Mouse (Mus musculus) heart, postnatal 14 days (tissue): ENCODE measurements around the gene Gse1. TPM values are rescaled to one million over a fixed set of nuclear protein-coding genes. Genes with fewer than 3 reads are reported as not detected.

Experiments used
- DNase-seq, 2 experiments: peaks; one replicate each; pipeline ENCODE4 v3.0.0; 2021 to 2022
- intact Hi-C: fragments of 180-260 bp; cut with DNase I; formaldehyde crosslinking; loops from one replicate; pipeline ENCODE4 v1.15.1; 2025
- total RNA-seq, 2 experiments: library from RNA; stranded (reverse); gene quantifications; 2 replicates each; pipeline ENCODE4 v1.2.3; 2021

The Gse1 gene
- total RNA-seq, 2 experiments from 2014 or later = 29.0 to 33.1 TPM

GRCm38 (mm10) chr8:120292316-120293107, 64.3 kb downstream of the Gse1 start:
- DNase-seq = peak in 1 of 2 experiments; percentile 47
- intact Hi-C loops = no loop called here

GRCm38 (mm10) chr8:120293421-120294357, 65.4 kb downstream of the Gse1 start:
- no peak for DNase-seq
- intact Hi-C loops = no loop called here

- no peak for DNase-seq
- intact Hi-C loops = no loop called here
These were observed 67.0 kb downstream of the Gse1 start for GRCm38 (mm10) chr8:120294982-120295870.

GRCm38 (mm10) chr8:120297000-120297399, 68.7 kb downstream of the Gse1 start:
- no peak for DNase-seq
- intact Hi-C loops = no loop called here

- intact Hi-C loops = no loop called here
- DNase-seq = no peak
These were observed 70.6 kb downstream of the Gse1 start for GRCm38 (mm10) chr8:120298601-120299532.

- intact Hi-C loops = loop anchor here (2.0 kb wide), 1 partner anchor 18 kb away; no protein-coding TSS in a partner anchor
- peak; percentile 76 to 89 for DNase-seq
These were observed 72.4 kb downstream of the Gse1 start for GRCm38 (mm10) chr8:120300601-120301141.

GRCm38 (mm10) chr8:120302941-120303675, 74.9 kb downstream of the Gse1 start:
- intact Hi-C loops = no loop called here

GRCm38 (mm10) chr8:120304097-120304496, 75.8 kb downstream of the Gse1 start:
- intact Hi-C loops = no loop called here
- no peak for DNase-seq

More at GRCm38 (mm10) chr8:120302941-120303675, 74.9 kb downstream of the Gse1 start:
- no peak for DNase-seq

- no peak for DNase-seq
- intact Hi-C loops = no loop called here
These were observed 77.6 kb downstream of the Gse1 start for GRCm38 (mm10) chr8:120305800-120306385.

- DNase-seq = no peak
- intact Hi-C loops = no loop called here
These were observed 78.8 kb downstream of the Gse1 start for GRCm38 (mm10) chr8:120307103-120307502.

GRCm38 (mm10) chr8:120307528-120307927, 79.3 kb downstream of the Gse1 start:
- intact Hi-C loops = no loop called here
- no peak for DNase-seq

- peak in 1 of 2 experiments; percentile 52 for DNase-seq
- intact Hi-C loops = no loop called here
These were observed 79.9 kb downstream of the Gse1 start for GRCm38 (mm10) chr8:120308131-120308530.

GRCm38 (mm10) chr8:120308553-120308952, 80.3 kb downstream of the Gse1 start:
- intact Hi-C loops = no loop called here
- DNase-seq = peak in 1 of 2 experiments; percentile 63

GRCm38 (mm10) chr8:120309326-120309725, 81.1 kb downstream of the Gse1 start:
- DNase-seq = peak; percentile 70 to 73
- intact Hi-C loops = no loop called here

GRCm38 (mm10) chr8:120310063-120310462, 81.8 kb downstream of the Gse1 start:
- intact Hi-C loops = no loop called here
- no peak for DNase-seq

GRCm38 (mm10) chr8:120312452-120312851, 84.2 kb downstream of the Gse1 start:
- DNase-seq = no peak
- intact Hi-C loops = no loop called here

GRCm38 (mm10) chr8:120313674-120314073, 85.4 kb downstream of the Gse1 start:
- DNase-seq = no peak
- intact Hi-C loops = no loop called here

GRCm38 (mm10) chr8:120314932-120315331, 86.7 kb downstream of the Gse1 start:
- intact Hi-C loops = no loop called here
- DNase-seq = no peak
